Mouse (Mus musculus): ENCODE results near the gene 1810009A15Rik. TPM values are rescaled to one million over a fixed set of nuclear protein-coding genes. Genes with fewer than 3 reads are reported as not detected.

The 1810009A15Rik gene
- polyA plus RNA-seq, 1 experiment, result 83.6 TPM

GRCm38 (mm10) chr19:8920073-8920736, 31.6 kb downstream of the 1810009A15Rik start, which contains the start of gene B3gat3:
Gene B3gat3, plus strand, starts transcription at chr19:8920374.
- peaks cover 3% of the 10 kb centered on the region; the same call in 1 of the 2 replicates for H3K4me1 ChIP-seq (ENCODE audit: control insufficient read depth, insufficient read depth, low read length)
- H3K27ac ChIP-seq (ENCODE audit: control insufficient read depth, insufficient read depth, low read depth, low read length, poor library complexity), result peak within 1 kb of the TSS; percentile 86
- TF ChIP-seq POLR2A (IDR thresholded peaks at IDR 0.05; ENCODE audit: borderline replicate concordance, control insufficient read depth, low read depth, low read length) (peak; percentile 66; the same call in 1 of the 2 replicates), CTCF (IDR thresholded peaks at IDR 0.05; ENCODE audit: control insufficient read depth, insufficient read depth, low read length) (no peak)
- peak within 1 kb of the TSS; percentile 91 for H3K4me3 ChIP-seq (replicated peaks; ENCODE audit: control insufficient read depth, low read depth, low read length)
- 1% methylated on average over 50 of the region's 50 CpGs for WGBS

DNA sequence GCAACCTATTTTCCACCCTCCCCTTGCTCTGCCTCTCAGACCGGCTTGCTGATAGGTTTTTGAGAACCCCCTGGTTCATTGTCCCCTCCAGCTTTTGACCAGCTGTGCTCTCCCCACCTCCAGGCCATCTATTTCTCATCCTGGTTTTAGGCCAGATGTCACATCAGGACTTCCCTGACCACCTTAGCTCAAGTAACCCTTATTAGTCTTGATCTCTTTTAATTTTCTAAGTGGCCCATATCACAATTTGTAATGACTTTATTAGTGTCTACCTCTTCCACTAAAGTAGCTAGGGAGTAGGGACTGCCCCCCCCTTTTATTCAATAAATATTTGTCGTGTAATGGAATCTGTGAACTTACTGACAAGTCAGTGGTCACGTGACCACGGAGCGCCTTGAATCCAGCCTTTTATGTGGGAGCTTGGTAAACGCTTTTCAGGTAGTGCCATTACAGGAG, 32.2 kb downstream of the 1810009A15Rik start:
- WGBS, result under 1% methylated on average over 6 of the region's 6 CpGs
- peak overlapping the region; percentile 91 for H3K4me3 ChIP-seq (replicated peaks; ENCODE audit: control insufficient read depth, low read depth, low read length)

GRCm38 (mm10) chr19:8921741-8922140, 33.1 kb downstream of the 1810009A15Rik start:
- no peak for TF ChIP-seq POLR2A (IDR thresholded peaks at IDR 0.05; ENCODE audit: borderline replicate concordance, control insufficient read depth, low read depth, low read length)
- no peak for TF ChIP-seq CTCF (IDR thresholded peaks at IDR 0.05; ENCODE audit: control insufficient read depth, insufficient read depth, low read length)
- WGBS, result 56% methylated on average over 9 of the region's 9 CpGs
- no peak overlapping the region for H3K27ac ChIP-seq (ENCODE audit: control insufficient read depth, insufficient read depth, low read depth, low read length, poor library complexity)
- H3K4me1 ChIP-seq (ENCODE audit: control insufficient read depth, insufficient read depth, low read length), result peaks cover 3% of the 10 kb centered on the region; the same call in 1 of the 2 replicates
- H3K4me3 ChIP-seq (replicated peaks; ENCODE audit: control insufficient read depth, low read depth, low read length), result peak overlapping the region; percentile 43

More for the DNA sequence above, 32.2 kb downstream of the 1810009A15Rik start:
- TF ChIP-seq CTCF (IDR thresholded peaks at IDR 0.05; ENCODE audit: control insufficient read depth, insufficient read depth, low read length), result no peak
- no peak for TF ChIP-seq POLR2A (IDR thresholded peaks at IDR 0.05; ENCODE audit: borderline replicate concordance, control insufficient read depth, low read depth, low read length)
- Histone ChIP-seq H3K4me1 (ENCODE audit: control insufficient read depth, insufficient read depth, low read length) (peaks cover 3% of the 10 kb centered on the region; the same call in 1 of the 2 replicates), H3K27ac (ENCODE audit: control insufficient read depth, insufficient read depth, low read depth, low read length, poor library complexity) (peak overlapping the region; percentile 86)

DNA sequence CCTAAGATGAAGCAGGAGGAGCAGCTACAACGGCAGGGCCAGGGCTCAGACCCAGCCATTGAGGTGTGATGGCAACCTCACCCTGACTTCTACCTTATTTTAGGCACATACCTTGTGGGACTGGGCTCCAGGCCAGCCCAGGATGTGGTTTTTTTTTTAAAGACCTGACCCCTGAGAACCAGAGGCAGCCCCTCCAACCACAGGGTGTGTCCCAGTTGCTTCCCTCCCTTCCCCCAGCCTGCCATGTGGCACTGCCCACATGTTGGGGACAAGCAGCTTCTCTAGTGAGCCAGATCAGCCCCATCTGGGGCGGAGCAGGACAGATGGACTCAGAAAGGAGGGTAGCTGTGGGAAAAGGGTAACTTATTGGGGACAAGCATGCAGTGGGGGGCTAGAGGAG, 38.1 kb downstream of the 1810009A15Rik start:
- H3K27ac ChIP-seq (ENCODE audit: control insufficient read depth, insufficient read depth, low read depth, low read length, poor library complexity), result no peak overlapping the region; the same call in 1 of the 2 replicates
- TF ChIP-seq POLR2A (IDR thresholded peaks at IDR 0.05; ENCODE audit: borderline replicate concordance, control insufficient read depth, low read depth, low read length), result no peak
- no peak for TF ChIP-seq CTCF (IDR thresholded peaks at IDR 0.05; ENCODE audit: control insufficient read depth, insufficient read depth, low read length)
- H3K4me3 ChIP-seq (replicated peaks; ENCODE audit: control insufficient read depth, low read depth, low read length), result no peak overlapping the region
- peaks cover 1% of the 10 kb centered on the region for H3K4me1 ChIP-seq (ENCODE audit: control insufficient read depth, insufficient read depth, low read length)
- WGBS, result 29% methylated on average over 2 of the region's 2 CpGs

GRCm38 (mm10) chr19:8927891-8928525, 39.4 kb downstream of the 1810009A15Rik start:
- Histone ChIP-seq H3K4me3 (replicated peaks; ENCODE audit: control insufficient read depth, low read depth, low read length) (no peak overlapping the region), H3K27ac (ENCODE audit: control insufficient read depth, insufficient read depth, low read depth, low read length, poor library complexity) (peak overlapping the region; percentile 22), H3K4me1 (ENCODE audit: control insufficient read depth, insufficient read depth, low read length) (peaks cover 1% of the 10 kb centered on the region)
- WGBS, result 58% methylated on average over 12 of the region's 12 CpGs
- no peak for TF ChIP-seq CTCF (IDR thresholded peaks at IDR 0.05; ENCODE audit: control insufficient read depth, insufficient read depth, low read length)
- TF ChIP-seq POLR2A (IDR thresholded peaks at IDR 0.05; ENCODE audit: borderline replicate concordance, control insufficient read depth, low read depth, low read length), result no peak

DNA sequence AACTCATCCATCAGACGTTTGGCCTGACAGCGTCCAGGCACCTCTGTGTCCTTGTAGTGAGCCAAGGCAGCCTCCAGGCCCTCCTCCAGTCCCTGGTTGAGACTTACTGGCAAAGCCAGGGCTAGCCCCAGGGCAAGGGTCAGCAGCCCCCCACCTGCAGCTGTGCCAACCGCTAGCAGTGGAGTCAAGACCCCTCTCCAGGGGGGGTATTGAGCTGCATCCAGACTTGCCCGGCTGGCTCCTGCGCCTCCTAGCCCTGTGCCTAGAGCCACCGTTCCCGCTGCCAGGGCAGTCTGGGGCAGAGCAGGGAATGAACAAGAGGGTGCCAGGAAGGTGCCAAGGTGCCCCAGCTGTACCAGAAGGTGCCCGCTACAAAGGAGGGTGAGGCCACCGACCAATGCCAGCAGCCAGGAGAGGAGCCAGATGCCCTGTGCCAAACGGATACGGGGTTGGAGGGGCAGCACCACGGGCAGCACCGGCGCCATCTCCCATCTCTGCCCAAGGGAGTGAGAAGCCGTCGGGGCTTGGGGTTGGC, 40.1 kb downstream of the 1810009A15Rik start:
- Histone ChIP-seq H3K4me3 (replicated peaks; ENCODE audit: control insufficient read depth, low read depth, low read length) (peak overlapping the region; percentile 75), H3K27ac (ENCODE audit: control insufficient read depth, insufficient read depth, low read depth, low read length, poor library complexity) (peak overlapping the region; percentile 96), H3K4me1 (ENCODE audit: control insufficient read depth, insufficient read depth, low read length) (peaks cover 1% of the 10 kb centered on the region)
- TF ChIP-seq CTCF (IDR thresholded peaks at IDR 0.05; ENCODE audit: control insufficient read depth, insufficient read depth, low read length) (no peak), POLR2A (IDR thresholded peaks at IDR 0.05; ENCODE audit: borderline replicate concordance, control insufficient read depth, low read depth, low read length) (peak; percentile 51; the same call in 1 of the 2 replicates)
- 39% methylated on average over 16 of the region's 16 CpGs for WGBS

DNA sequence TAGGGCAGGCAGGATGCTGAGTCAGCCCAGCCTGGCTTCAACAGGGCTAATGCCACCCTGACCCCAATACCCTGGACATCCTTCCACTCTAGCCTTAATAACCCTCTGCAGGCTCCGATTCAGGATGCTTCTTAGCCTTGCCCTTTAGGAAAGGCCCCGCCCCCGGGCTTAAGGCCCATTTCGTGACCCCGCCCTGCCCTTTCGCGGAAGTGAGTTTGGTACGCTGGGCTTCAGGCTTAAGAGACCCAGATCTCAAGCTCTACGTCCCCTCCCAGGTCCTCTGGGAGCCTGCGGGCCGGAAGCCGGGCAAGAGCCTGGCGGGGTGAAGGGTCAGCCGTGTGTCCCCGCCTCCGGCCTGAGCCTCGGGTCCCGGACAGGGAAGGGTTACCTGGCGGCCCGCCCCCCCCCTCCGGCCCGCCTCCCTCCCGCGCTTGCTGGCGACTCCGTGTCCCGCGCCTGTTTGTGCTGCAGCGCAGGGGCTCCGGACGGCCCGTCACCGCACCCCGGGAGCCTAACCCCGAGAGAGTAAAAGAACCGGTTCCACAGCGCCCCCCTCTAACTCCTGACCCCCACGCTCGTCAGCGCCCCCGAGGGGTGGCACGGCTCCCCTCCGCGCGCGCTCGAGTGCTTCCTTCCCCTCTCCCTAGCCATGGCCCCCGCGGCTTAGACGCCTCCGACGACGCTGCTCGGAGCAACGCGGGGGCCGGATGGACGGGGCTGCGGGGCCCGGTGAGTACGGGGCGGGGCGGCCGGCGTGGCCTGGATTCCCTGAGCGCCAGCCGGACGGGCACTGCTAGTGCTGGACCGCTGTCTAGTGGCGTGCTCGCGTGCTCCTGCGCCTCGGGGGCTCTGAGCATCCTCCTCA, 40.8 kb downstream of the 1810009A15Rik start, which contains the start of the genes Rom1 and Eml3:
Gene Rom1 (minus strand): TSS at position 133 of the 865 bp plus-strand sequence.
Gene Eml3 (plus strand): TSS at position 329 of the 865 bp plus-strand sequence.
- WGBS, result under 1% methylated on average over 74 of the region's 74 CpGs
- TF ChIP-seq POLR2A (IDR thresholded peaks at IDR 0.05; ENCODE audit: borderline replicate concordance, control insufficient read depth, low read depth, low read length), result no peak; the same call in 1 of the 2 replicates
- TF ChIP-seq CTCF (IDR thresholded peaks at IDR 0.05; ENCODE audit: control insufficient read depth, insufficient read depth, low read length), result peak; percentile 42; the same call in 1 of the 2 replicates
- H3K4me1 ChIP-seq (ENCODE audit: control insufficient read depth, insufficient read depth, low read length), result peaks cover 1% of the 10 kb centered on the region
- H3K4me3 ChIP-seq (replicated peaks; ENCODE audit: control insufficient read depth, low read depth, low read length), result peak within 1 kb of the TSS; percentile 75
- H3K27ac ChIP-seq (ENCODE audit: control insufficient read depth, insufficient read depth, low read depth, low read length, poor library complexity), result peak within 1 kb of the TSS; percentile 96

Data from bone marrow, adult 2 months (tissue).